Mouse (Mus musculus): ENCODE results near the gene Mlxipl. TPM values are rescaled to one million over a fixed set of nuclear protein-coding genes. Genes with fewer than 3 reads are reported as not detected.

The Mlxipl gene
- total and polyA plus RNA-seq, 3 experiments, result not detected

- TF ChIP-seq CHD1 (IDR thresholded peaks at IDR 0.05; ENCODE audit: low read depth, low read length) (0 out of 2 replicates have a peak, but pooled peaks have one; percentile 4), POLR2AphosphoS2 (IDR thresholded peaks at IDR 0.05; ENCODE audit: low read length) (no peak)
- Histone ChIP-seq H3K9me3 (replicated peaks; ENCODE audit: insufficient read depth, low read length) (no peaks in the 10 kb centered on the region), H3K27me3 (ENCODE audit: control insufficient read depth in 1 of 2, insufficient read depth in 2 of 2, low read length in 2 of 2) (no peaks in the 10 kb centered on the region), H3K36me3 (ENCODE audit: control insufficient read depth in 1 of 2, insufficient read depth in 2 of 2, low read length in 2 of 2) (peaks cover 1 to 14% of the 10 kb centered on the region in 2 experiments; a peak in 2 of 4 replicates), H3K4me3 (ENCODE audit: control insufficient read depth in 1 of 2, insufficient read depth in 1 of 2, low read depth in 2 of 2, low read length in 2 of 2) (no peak overlapping the region), H3K79me2 (ENCODE audit: control insufficient read depth, insufficient read depth, low read length, poor library complexity) (peaks cover 19% of the 10 kb centered on the region), H3K27ac (ENCODE audit: control insufficient read depth, low read depth, low read length) (no peak overlapping the region), H3K9ac (ENCODE audit: control insufficient read depth, low read depth, low read length, poor library complexity, severe bottlenecking) (peak overlapping the region; percentile 96; the same call in 1 of the 2 replicates), H3K4me1 (ENCODE audit: control insufficient read depth in 1 of 2, insufficient read depth in 2 of 2, low read length in 2 of 2) (peaks cover 3 to 15% of the 10 kb centered on the region in 2 experiments; a peak in 3 of 4 replicates)
- DNase-seq (ENCODE audit: low read depth, low spot score), result no peak
Measured at GRCm38 (mm10) chr5:135167469-135167868, 77.8 kb downstream of the Mlxipl start.

GRCm38 (mm10) chr5:135168063-135169062 lies 78.7 kb downstream of the Mlxipl start, which contains the start of gene Bcl7b:
Gene Bcl7b, plus strand, starts transcription at chr5:135168283.
- peaks cover 1 to 14% of the 10 kb centered on the region in 2 experiments; a peak in 2 of 4 replicates for H3K36me3 ChIP-seq (ENCODE audit: control insufficient read depth in 1 of 2, insufficient read depth in 2 of 2, low read length in 2 of 2)
- H3K27ac ChIP-seq (ENCODE audit: control insufficient read depth, low read depth, low read length), result peak within 1 kb of the TSS; percentile 92
- peak within 1 kb of the TSS; percentile 96 for H3K9ac ChIP-seq (ENCODE audit: control insufficient read depth, low read depth, low read length, poor library complexity, severe bottlenecking)
- H3K4me1 ChIP-seq (ENCODE audit: control insufficient read depth in 1 of 2, insufficient read depth in 2 of 2, low read length in 2 of 2), result peaks cover 3 to 15% of the 10 kb centered on the region in 2 experiments; a peak in 3 of 4 replicates
- no peaks in the 10 kb centered on the region for H3K27me3 ChIP-seq (ENCODE audit: control insufficient read depth in 1 of 2, insufficient read depth in 2 of 2, low read length in 2 of 2)
- peak within 1 kb of the TSS; percentile 86 to 95 for H3K4me3 ChIP-seq (ENCODE audit: control insufficient read depth in 1 of 2, insufficient read depth in 1 of 2, low read depth in 2 of 2, low read length in 2 of 2)
- peak; percentile 98 for DNase-seq (ENCODE audit: low read depth, low spot score)
- H3K9me3 ChIP-seq (replicated peaks; ENCODE audit: insufficient read depth, low read length), result no peaks in the 10 kb centered on the region
- H3K79me2 ChIP-seq (ENCODE audit: control insufficient read depth, insufficient read depth, low read length, poor library complexity), result peaks cover 19% of the 10 kb centered on the region
- TF ChIP-seq CHD2 (IDR thresholded peaks at IDR 0.05; ENCODE audit: low read length) (no peak), MEF2A (IDR thresholded peaks at IDR 0.05; ENCODE audit: extremely low read depth, insufficient replicate concordance, low read depth, low read length, poor library complexity, severe bottlenecking) (no peak), MAZ (IDR thresholded peaks at IDR 0.05; ENCODE audit: low read depth, low read length) (peak; percentile 80; the same call in 1 of the 2 replicates), KAT2A (conservative IDR thresholded peaks at IDR 0.05; ENCODE audit: low read depth, low read length) (peak; percentile 62), MYC (IDR thresholded peaks at IDR 0.05; ENCODE audit: low read depth, low read length) (peak; percentile 69; the same call in 1 of the 2 replicates), GATA1 (IDR thresholded peaks at IDR 0.05; ENCODE audit: low read depth, low read length) (no peak), POLR2AphosphoS5 (IDR thresholded peaks at IDR 0.05; ENCODE audit: borderline replicate concordance, low read depth, low read length) (no peak), MYB (IDR thresholded peaks at IDR 0.05; ENCODE audit: low read depth, low read length) (peak; percentile 55; the same call in 1 of the 2 replicates), MAFK (IDR thresholded peaks at IDR 0.05; ENCODE audit: borderline replicate concordance, low read depth, low read length) (no peak), GABPA (IDR thresholded peaks at IDR 0.05; ENCODE audit: low read depth, low read length) (no peak), ZKSCAN1 (IDR thresholded peaks at IDR 0.05; ENCODE audit: low read depth, low read length) (no peak), USF1 (IDR thresholded peaks at IDR 0.05; ENCODE audit: low read depth, low read length) (peak; percentile 23; the same call in 1 of the 2 replicates), ZNF384 (IDR thresholded peaks at IDR 0.05; ENCODE audit: low read depth, low read length) (no peak), ZMIZ1 (IDR thresholded peaks at IDR 0.05; ENCODE audit: low read depth, low read length) (peak; percentile 82), BHLHE40 (IDR thresholded peaks at IDR 0.05; ENCODE audit: borderline replicate concordance, low read depth, low read length) (0 out of 2 replicates have a peak, but pooled peaks have one; percentile 38), MXI1 (IDR thresholded peaks at IDR 0.05; ENCODE audit: low read depth, low read length) (0 out of 2 replicates have a peak, but pooled peaks have one; percentile 43), ETS1 (IDR thresholded peaks at IDR 0.05; ENCODE audit: low read depth, low read length) (no peak; the same call in 1 of the 2 replicates), E2F4 (IDR thresholded peaks at IDR 0.05; ENCODE audit: borderline replicate concordance, low read depth, low read length) (peak; percentile 69; the same call in 1 of the 2 replicates), JUND (IDR thresholded peaks at IDR 0.05; ENCODE audit: low read depth, low read length) (no peak), MAX (IDR thresholded peaks at IDR 0.05; ENCODE audit: low read length) (peak; percentile 96), EP300 (IDR thresholded peaks at IDR 0.05; ENCODE audit: low read depth in 1 of 2, low read length in 2 of 2) (0 out of 4 replicates have a peak, but pooled peaks of 1 of the 2 experiments have one; percentile 12), SIN3A (IDR thresholded peaks at IDR 0.05; ENCODE audit: low read length) (peak; percentile 88), CTCF (IDR thresholded peaks at IDR 0.05 in 2 of 3, conservative IDR thresholded peaks at IDR 0.05 in 1 of 3; ENCODE audit: control insufficient read depth in 1 of 3, insufficient read depth in 1 of 3, low read depth in 2 of 3, low read length in 3 of 3, poor library complexity in 1 of 3, severe bottlenecking in 1 of 3) (no peak), CHD1 (IDR thresholded peaks at IDR 0.05; ENCODE audit: low read depth, low read length) (0 out of 2 replicates have a peak, but pooled peaks have one; percentile 54), ELF1 (IDR thresholded peaks at IDR 0.05; ENCODE audit: low read depth, low read length) (peak; percentile 95), USF2 (IDR thresholded peaks at IDR 0.05; ENCODE audit: borderline replicate concordance in 1 of 2, insufficient read depth in 1 of 2, low read depth in 1 of 2, low read length in 2 of 2) (no peak), POLR2AphosphoS2 (IDR thresholded peaks at IDR 0.05; ENCODE audit: low read length) (peak; percentile 76; the same call in 1 of the 2 replicates)
